Mouse (Mus musculus): Measurements from ENCODE around the gene Grm5. TPM values are rescaled to one million over a fixed set of nuclear protein-coding genes. Genes with fewer than 3 reads are reported as not detected.
A peak's percentile ranks its signal among the peaks of the same experiment; 100 is the strongest.

The Grm5 gene
- polyA plus RNA-seq, 1 experiment from 2014 or later, result 0.14 TPM

DNA sequence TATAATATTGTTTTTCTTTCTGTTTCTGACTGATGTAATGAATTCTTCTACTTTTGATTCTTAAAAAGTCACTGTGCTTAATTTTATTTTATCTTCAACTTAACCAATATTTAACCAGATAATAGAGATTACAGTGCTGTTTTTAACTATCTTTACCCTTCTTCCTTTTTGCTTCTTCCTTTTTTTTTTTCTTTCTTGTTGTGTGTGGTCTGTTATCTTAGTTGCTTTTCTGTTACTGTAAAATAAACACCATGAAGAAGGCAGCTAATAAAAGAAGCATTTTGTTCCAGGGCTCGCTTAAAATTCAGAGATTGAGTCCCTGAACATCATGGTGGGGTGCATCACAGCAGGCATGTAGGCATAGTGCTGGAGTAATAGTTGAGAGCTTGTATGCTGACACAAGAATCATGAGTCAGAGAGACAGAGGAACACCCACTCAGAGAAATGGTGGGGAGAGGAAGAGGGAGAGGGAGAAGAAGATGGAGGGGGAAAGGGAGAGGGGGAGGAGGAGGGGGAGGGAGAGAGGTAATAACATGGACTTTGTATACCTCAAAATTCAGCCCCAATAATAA is 512.7 kb downstream of the Grm5 start:
- ATAC-seq (ENCODE audit: insufficient read depth, low FRiP score, low read depth), result no peak
- Histone ChIP-seq H3K27ac (no peak overlapping the region), H3K4me2 (no peak overlapping the region), H3K9ac (no peak overlapping the region), H3K4me1 (no peaks in the 10 kb centered on the region), H3K27me3 (replicated peaks) (no peaks in the 10 kb centered on the region), H3K4me3 (replicated peaks) (no peak overlapping the region), H3K9me3 (no peaks in the 10 kb centered on the region), H3K36me3 (no peaks in the 10 kb centered on the region)
- 40% methylated on average over 1 of the region's 1 CpGs for WGBS

DNA sequence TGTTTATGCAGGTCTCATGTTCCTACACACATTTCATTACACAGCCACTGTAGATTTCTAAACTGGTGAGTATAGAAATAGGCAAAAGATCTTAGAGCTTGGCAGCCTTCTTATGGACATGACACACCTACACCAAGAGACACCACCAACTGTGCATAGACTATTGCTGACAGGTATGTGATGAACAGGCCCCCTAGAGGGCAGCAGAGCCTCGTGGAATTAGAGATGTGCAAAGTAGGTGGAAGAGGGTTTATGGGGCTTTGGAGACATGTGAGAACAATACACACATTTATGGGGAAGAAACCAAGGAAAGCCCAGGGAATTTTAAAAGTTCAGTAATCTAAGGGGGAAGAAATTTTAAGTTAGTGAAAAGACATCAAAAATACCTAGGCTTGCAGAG is 513.7 kb downstream of the Grm5 start:
- WGBS, result 5% methylated on average over 1 of the region's 1 CpGs
- ATAC-seq (ENCODE audit: insufficient read depth, low FRiP score, low read depth), result 0 out of 2 replicates have a peak, but pooled peaks have one; percentile 58
- no peaks in the 10 kb centered on the region for H3K9me3 ChIP-seq

DNA sequence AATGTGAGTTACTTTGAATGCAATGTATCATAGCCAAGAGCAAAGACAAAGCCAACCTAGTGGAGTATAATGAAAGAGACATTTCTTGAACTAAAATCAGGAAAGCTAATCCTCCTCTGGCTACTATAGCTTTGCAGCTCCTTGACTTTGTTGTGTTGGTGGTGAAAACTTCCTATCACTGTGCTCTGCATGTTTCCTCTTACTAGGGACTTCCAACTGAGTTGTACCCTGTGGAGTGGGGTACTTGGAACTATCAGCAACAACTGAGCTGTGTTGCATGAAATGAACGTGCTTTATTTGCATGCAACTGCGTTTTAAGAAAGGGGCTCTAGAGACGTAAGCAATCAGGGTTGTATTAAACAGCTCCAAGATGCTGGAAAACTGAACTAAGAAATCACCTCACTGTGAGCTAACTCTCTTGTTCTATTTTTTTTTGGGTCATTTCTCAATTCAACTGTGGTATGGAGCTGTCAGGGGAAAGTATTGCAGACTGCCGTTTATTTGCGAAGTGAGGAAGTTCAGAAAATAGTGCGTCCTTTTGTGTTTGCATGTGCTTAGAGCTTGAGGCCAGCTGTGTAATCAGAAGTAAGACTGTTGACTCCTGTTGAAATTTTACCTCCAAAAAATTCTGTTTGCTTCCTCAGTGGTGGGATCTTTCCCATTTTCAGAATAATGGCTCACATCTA is 532.9 kb downstream of the Grm5 start:
- H3K9me3 ChIP-seq, result no peaks in the 10 kb centered on the region
- no peak overlapping the region for H3K9ac ChIP-seq
- WGBS, result 57% methylated on average over 6 of the region's 6 CpGs

More for the DNA sequence above, 513.7 kb downstream of the Grm5 start:
- no peak overlapping the region for H3K27ac ChIP-seq
- H3K4me3 ChIP-seq (replicated peaks), result no peak overlapping the region
- H3K4me1 ChIP-seq, result no peaks in the 10 kb centered on the region
- no peak overlapping the region for H3K4me2 ChIP-seq
- H3K9ac ChIP-seq, result no peak overlapping the region
- H3K27me3 ChIP-seq (replicated peaks), result no peaks in the 10 kb centered on the region
- H3K36me3 ChIP-seq, result no peaks in the 10 kb centered on the region

DNA sequence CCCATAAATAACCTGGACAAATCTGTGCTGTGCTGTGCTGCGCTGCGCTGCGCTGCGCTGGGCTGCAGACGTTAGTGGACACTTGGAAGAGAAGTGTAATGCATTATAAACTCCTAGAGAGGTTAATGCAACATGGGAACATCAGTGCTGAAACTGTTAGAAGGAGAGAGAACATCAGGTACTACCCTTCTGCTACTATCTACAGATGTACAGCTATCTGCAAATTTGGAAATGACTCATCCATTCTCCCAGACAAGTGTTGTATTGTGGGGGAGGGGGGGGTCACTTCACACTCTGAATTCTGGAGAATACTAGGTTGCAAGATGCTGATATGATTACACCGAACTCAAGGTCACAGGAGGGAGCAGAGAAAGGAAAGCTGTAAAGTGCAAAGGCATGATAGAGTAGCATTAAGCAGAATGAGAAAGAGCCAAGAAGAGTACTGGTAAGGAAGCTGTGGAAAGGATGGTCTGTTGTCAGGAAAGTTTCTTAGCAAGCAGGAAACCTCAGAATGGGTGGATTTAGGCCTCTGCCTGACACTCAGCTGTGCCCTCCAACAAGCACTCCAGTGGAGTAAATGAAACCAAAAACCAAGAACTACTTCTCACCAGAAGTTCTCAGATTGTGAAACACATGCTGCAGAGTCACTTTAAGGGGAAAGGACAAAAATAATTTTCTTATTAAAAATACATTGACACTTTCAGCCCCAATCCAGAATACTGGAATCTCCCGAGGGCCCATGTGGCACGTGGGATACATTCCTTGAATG is 544.3 kb downstream of the Grm5 start:
- Histone ChIP-seq H3K4me3 (replicated peaks) (no peak overlapping the region), H3K9ac (no peak overlapping the region), H3K27ac (no peak overlapping the region), H3K4me1 (peaks cover 7% of the 10 kb centered on the region; the same call in 1 of the 2 replicates), H3K9me3 (no peaks in the 10 kb centered on the region), H3K4me2 (no peak overlapping the region), H3K27me3 (replicated peaks) (peaks cover 10% of the 10 kb centered on the region), H3K36me3 (no peaks in the 10 kb centered on the region)
- WGBS, result 73% methylated on average over 8 of the region's 8 CpGs
- no peak for ATAC-seq (ENCODE audit: insufficient read depth, low FRiP score, low read depth)

More for the DNA sequence above, 532.9 kb downstream of the Grm5 start:
- Histone ChIP-seq H3K4me3 (replicated peaks) (no peak overlapping the region), H3K27me3 (replicated peaks) (no peaks in the 10 kb centered on the region), H3K27ac (no peak overlapping the region), H3K4me2 (no peak overlapping the region), H3K36me3 (no peaks in the 10 kb centered on the region), H3K4me1 (no peaks in the 10 kb centered on the region)
- no peak for ATAC-seq (ENCODE audit: insufficient read depth, low FRiP score, low read depth)

DNA sequence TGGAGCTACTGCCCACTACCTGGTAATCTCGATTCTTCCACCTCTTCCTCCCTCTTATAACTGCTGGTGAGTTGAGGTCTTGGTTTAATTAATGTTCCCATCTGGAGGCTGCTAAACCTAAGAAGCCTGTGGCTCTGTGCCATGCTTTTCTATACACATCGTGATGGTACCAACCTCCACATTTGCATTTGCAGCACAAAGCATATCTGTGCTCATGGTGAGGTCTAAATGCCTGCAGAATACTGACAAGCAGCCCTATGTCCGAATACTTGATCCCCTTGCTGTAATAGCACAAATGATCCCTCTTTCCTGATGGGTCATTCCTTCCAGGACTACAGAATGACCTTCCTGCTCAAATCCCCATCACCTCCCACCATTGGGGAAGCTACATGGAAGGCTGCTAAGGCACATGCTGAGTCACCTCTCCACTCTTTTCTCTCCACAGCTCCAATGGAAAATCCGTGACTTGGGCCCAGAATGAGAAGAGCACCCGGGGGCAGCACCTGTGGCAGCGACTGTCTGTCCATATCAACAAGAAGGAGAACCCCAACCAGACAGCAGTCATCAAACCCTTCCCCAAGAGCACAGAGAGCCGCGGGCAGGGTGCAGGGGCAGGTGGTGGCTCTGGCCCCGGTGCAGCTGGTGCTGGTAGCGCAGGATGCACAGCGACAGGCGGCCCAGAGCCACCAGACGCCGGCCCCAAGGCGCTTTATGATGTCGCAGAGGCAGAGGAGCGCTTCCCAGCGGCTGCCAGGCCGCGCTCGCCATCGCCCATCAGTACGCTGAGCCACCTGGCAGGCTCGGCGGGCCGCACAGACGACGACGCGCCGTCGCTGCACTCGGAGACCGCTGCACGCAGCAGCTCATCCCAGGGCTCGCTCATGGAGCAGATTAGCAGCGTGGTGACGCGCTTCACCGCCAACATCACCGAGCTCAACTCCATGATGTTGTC is 545.8 kb downstream of the Grm5 start:
- H3K27me3 ChIP-seq (replicated peaks), result peaks cover 10% of the 10 kb centered on the region
- H3K4me3 ChIP-seq (replicated peaks), result peak overlapping the region; percentile 36
- no peak overlapping the region for H3K9ac ChIP-seq
- H3K36me3 ChIP-seq, result no peaks in the 10 kb centered on the region
- H3K4me1 ChIP-seq, result peaks cover 7% of the 10 kb centered on the region; the same call in 1 of the 2 replicates
- WGBS, result 10% methylated on average over 41 of the region's 41 CpGs
- H3K4me2 ChIP-seq, result peak overlapping the region; percentile 75
- peak; percentile 18; the same call in 1 of the 2 replicates for ATAC-seq (ENCODE audit: insufficient read depth, low FRiP score, low read depth)
- H3K27ac ChIP-seq, result no peak overlapping the region
- no peaks in the 10 kb centered on the region for H3K9me3 ChIP-seq

DNA sequence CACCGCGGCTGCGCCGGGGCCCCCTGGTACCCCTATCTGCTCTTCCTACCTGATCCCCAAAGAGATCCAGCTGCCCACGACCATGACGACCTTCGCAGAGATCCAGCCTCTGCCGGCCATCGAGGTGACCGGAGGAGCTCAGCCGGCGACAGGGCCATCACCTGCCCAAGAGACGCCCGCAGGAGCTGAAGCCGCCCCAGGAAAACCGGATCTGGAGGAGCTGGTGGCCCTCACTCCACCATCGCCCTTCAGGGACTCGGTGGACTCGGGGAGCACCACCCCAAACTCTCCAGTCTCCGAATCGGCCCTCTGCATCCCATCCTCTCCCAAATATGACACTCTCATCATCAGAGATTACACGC is 546.5 kb downstream of the Grm5 start:
- no peak for ATAC-seq (ENCODE audit: insufficient read depth, low FRiP score, low read depth)
- H3K36me3 ChIP-seq, result no peaks in the 10 kb centered on the region
- peaks cover 7% of the 10 kb centered on the region; the same call in 1 of the 2 replicates for H3K4me1 ChIP-seq
- 32% methylated on average over 22 of the region's 22 CpGs for WGBS
- H3K9ac ChIP-seq, result no peak overlapping the region
- H3K4me3 ChIP-seq (replicated peaks), result peak overlapping the region; percentile 36
- peak overlapping the region; percentile 75 for H3K4me2 ChIP-seq
- H3K27me3 ChIP-seq (replicated peaks), result peaks cover 10% of the 10 kb centered on the region
- no peaks in the 10 kb centered on the region for H3K9me3 ChIP-seq
- no peak overlapping the region for H3K27ac ChIP-seq

DNA sequence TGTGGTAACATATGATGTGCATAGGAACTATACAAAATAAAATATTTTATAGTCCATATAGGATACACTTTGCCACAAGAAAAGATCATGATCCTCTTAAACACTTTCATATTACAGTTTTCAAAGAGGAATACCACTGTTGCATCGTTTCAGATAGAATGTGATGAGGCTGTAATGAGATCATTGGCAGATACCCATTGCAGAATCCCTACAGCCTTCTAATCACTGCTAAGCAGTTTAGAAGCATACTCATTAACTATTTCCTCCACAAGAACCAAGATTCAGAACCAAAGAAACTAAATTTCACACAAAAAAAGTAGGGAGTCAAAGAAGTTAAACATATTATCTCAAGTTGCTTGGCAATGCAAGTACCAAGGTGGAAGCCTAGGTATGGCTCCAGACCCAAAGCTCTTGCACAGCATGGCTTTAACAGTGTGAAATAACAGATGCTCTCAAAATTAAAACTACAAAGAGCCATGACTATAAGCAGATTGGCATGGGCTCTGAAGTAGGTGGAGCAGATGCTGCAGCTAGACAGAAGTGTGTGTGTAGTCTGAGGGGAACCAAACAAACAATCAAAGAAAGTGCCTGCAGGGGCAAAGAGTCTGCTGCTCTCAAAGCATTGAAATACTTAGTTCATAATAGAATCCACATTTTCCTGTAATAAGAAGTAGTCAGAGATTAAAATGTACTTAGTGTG is 575.7 kb downstream of the Grm5 start:
- H3K9me3 ChIP-seq, result no peaks in the 10 kb centered on the region
- no peak overlapping the region for H3K4me2 ChIP-seq
- WGBS, result 65% methylated on average over 1 of the region's 1 CpGs
- no peaks in the 10 kb centered on the region for H3K4me1 ChIP-seq
- no peaks in the 10 kb centered on the region for H3K27me3 ChIP-seq (replicated peaks)
- no peaks in the 10 kb centered on the region for H3K36me3 ChIP-seq
- H3K9ac ChIP-seq, result no peak overlapping the region
- H3K4me3 ChIP-seq (replicated peaks), result no peak overlapping the region
- no peak for ATAC-seq (ENCODE audit: insufficient read depth, low FRiP score, low read depth)
- no peak overlapping the region for H3K27ac ChIP-seq

DNA sequence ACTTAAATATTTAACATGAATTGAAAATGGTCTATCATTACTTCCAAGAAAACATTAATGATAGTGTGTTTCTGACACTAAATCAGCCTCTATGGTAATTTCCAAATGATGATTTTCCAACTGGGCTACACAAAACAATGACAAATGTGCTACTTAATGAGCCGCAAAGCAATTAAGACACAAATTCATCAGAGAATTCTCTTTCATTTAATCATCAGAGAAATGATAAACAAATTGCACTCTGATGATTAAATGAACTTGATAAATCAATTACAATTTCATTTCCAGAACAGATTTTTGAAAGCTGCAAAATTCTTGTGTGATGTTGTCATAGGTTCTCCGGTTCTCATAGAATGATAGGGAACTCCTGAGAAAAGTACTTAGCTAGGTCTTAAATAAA is 577.6 kb downstream of the Grm5 start:
- WGBS, result 89% methylated on average over 2 of the region's 2 CpGs
- Histone ChIP-seq H3K4me1 (no peaks in the 10 kb centered on the region), H3K27ac (no peak overlapping the region), H3K27me3 (replicated peaks) (no peaks in the 10 kb centered on the region), H3K36me3 (no peaks in the 10 kb centered on the region), H3K4me3 (replicated peaks) (no peak overlapping the region), H3K9me3 (no peaks in the 10 kb centered on the region), H3K4me2 (no peak overlapping the region), H3K9ac (no peak overlapping the region)
- no peak for ATAC-seq (ENCODE audit: insufficient read depth, low FRiP score, low read depth)

Other genes starting within 250 kb of the Grm5 start
- gene Tyr, start 90.7 kb upstream of the Grm5 start, polyA plus RNA-seq (2015; fragmentation: Nextera tagmentation; extraction: Ambion mirVana), result 0.03 TPM in 1 of 2 replicates, not detected in the other